Mouse (Mus musculus) yolk sac, embryonic 10.5 days (tissue): ENCODE measurements at regions not wholly inside any gene's neighbourhood (a gene's known extent, or its start where the extent isn't known, plus 50 kb on each side); places are given as distances from the start of the nearest gene placed in this dataset.

ENCODE experiments used
- DNase-seq: peaks from one replicate; pipeline ENCODE4 v3.0.0-alpha.2; 2017; ENCODE audit warnings: low spot score

DNA sequence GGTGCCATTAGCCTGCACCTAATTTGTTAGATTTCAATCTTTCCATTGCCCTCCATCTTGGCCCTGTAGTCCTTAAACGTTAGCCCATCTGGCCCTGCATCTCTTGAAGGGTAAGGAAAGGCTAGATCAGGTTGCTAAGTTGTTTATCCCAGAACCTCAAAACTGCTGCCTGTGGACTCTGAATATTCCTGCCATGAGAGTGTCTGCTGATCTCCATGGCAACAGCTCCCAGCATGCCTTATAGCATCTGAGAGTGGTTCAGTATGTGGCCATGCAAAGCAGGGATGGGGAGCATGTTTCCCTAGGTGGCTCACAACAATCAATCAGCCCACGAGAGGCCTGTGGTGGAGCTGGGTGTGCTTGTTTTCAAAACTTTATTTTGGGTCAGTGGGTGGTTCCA, 346.3 kb downstream of the Rps24 start:
- no peak for DNase-seq

GRCm38 (mm10) chr14:24838219-24838618, 351.3 kb downstream of the Rps24 start:
- DNase-seq: no peak

DNA sequence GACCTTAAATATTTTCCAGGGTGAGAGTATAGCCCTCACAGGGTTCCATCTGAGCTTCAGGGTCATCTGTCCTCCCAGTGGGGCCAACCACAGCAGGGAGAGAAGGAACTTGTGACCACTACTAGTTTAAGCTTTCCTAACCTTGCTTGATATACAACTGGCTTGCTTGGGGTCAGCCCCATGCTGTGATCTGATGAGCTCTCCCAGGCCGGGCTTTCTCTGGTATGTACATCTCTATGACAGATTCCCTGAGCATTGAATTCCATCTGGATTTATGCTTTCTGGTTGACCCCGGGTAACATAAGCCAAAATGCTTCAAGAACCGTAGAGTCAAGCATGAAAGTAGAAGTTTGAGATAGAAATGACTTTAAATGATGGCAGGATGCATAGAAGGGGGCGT, 352.1 kb downstream of the Rps24 start:
- DNase-seq: no peak

- DNase-seq: no peak
Observed at GRCm38 (mm10) chr14:24841715-24842496, 355.0 kb downstream of the Rps24 start.

- no peak for DNase-seq
Observed at GRCm38 (mm10) chr14:24843626-24844025, 356.7 kb downstream of the Rps24 start.

DNA sequence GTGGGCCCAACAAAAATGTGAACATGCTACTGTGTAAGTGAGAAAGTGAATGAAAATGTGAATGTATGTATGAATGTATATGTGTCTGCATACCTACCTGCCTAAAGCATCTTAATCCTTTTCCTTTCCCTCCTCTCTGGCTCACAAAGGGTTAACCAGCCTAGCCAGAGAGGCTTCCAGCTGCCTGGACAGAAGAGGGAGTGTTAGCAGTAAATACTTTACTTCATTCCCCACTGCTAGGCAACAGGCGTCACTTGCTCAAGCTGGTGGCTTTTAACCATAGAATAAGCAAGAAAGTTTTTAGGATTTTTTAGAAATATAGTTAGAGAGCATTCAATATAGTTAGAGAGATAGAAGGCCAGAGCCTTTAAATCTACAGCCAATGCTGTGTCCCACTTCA, 363.6 kb downstream of the Rps24 start:
- no peak for DNase-seq

GRCm38 (mm10) chr14:24854459-24854858, 367.5 kb downstream of the Rps24 start:
- DNase-seq: no peak

DNA sequence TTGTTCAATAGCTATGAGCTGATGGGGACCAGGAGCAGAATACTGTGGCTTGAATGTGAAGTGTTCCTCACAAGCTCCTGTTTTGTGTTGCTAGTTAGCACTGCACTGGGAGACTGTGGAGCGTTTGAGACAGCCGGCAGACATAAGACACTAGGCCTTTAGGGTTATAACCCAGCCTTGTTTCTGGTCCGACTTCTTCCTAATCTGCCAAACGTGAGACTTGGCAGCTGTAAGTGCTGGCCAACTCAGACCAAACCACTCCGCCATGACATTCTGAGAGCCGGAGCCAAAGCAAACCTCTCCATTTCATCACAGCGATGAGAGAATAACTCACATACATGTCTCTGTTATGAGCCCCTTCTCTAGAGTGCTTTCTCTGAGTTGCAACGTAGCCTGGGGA, 375.2 kb downstream of the Rps24 start:
- DNase-seq: no peak

GRCm38 (mm10) chr14:24862661-24863060, 375.7 kb downstream of the Rps24 start:
- no peak for DNase-seq

GRCm38 (mm10) chr14:24863116-24863515, 376.2 kb downstream of the Rps24 start:
- no peak for DNase-seq

- DNase-seq: no peak
Observed at GRCm38 (mm10) chr14:24865579-24866230, 378.8 kb downstream of the Rps24 start.

GRCm38 (mm10) chr14:24867816-24868215, 380.9 kb downstream of the Rps24 start:
- DNase-seq: no peak

DNA sequence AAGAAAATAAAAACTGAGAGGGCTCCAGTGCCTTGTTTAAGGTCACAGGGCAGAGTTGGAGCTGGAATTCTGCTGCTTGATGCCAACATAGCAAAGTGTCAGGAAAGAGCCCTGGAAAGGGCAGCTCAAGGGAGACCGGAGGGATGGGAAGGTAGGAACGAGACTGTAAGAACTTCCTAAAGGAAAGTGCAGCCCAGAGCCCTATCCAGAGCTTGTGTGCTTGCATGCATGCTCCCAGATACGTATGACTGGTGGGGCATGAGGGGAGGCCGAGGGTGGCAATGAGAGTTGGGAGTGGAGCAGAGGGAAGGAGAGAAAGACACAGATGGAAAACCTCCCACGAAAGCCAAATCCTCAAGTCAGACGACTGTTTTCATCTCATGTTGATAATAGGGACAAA, 381.8 kb downstream of the Rps24 start:
- DNase-seq: no peak

DNA sequence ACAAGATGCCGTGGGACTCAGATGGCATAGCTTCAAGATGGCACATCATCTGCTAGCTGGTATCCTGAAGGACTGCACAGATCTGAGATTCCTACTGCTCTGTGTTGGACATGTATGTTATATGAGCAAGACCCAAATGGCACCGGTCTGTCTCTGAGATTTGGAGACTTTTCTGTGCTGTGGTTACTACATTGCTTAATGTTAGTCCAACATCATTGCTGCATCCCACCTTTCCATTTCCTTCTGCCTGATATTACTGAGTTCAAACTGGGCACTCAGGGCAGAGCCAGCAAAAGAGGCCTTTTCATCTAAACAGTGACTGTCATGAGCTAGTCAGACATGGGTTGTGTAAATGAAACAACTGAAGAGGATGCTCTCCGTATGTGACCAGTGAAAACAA, 383.3 kb downstream of the Rps24 start:
- DNase-seq: no peak

DNA sequence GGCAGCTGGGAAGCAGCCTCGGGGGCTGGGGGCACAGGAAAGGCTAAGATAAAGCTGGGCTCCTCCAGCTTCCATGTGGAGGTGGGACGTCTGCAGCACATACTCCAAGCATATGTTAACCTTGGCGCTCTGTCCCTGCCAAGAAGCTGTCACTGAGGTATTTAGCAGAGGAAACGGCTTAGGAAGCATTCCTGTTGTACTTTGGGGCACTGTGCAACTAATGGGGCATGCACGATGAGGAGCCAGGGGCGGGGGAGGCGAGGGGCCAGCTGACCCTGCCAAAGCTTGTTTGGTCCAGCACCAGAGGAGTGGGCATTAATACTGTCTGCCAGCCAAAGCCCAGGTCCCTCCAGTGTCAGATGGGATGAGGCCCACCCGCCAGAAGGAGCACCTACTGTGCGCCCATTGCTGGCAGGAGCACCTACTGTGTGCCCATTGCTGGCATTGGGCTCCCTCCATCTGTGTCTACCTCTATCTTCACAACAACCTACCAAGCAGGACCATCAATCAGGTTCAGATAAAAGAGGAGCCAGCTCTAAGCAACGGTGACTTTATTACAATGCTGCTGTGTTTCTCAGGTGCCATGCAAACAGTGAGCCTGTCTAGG, 384.6 kb downstream of the Rps24 start:
- no peak for DNase-seq

DNA sequence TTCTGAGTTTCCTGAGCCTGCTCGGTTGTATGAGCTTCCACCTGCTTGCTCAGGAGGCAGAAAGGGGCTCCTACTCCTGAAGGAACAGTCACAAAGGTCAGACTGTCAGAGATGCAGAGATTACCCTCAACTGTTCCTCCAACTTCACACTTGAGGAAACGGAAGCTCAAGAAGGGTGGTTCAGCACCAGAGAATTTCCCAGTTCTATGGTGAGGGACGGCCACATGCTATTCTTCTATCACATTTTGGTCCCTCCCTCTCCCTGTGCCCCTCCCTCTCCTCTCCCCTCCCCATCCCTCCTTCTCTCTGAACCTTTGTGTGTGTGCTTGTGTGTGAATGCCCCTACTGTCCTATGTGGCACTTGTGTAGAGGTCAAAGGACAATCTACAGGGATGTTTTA, 386.0 kb downstream of the Rps24 start:
- no peak for DNase-seq

- no peak for DNase-seq
Observed at GRCm38 (mm10) chr14:24873406-24873805, 386.5 kb downstream of the Rps24 start.

DNA sequence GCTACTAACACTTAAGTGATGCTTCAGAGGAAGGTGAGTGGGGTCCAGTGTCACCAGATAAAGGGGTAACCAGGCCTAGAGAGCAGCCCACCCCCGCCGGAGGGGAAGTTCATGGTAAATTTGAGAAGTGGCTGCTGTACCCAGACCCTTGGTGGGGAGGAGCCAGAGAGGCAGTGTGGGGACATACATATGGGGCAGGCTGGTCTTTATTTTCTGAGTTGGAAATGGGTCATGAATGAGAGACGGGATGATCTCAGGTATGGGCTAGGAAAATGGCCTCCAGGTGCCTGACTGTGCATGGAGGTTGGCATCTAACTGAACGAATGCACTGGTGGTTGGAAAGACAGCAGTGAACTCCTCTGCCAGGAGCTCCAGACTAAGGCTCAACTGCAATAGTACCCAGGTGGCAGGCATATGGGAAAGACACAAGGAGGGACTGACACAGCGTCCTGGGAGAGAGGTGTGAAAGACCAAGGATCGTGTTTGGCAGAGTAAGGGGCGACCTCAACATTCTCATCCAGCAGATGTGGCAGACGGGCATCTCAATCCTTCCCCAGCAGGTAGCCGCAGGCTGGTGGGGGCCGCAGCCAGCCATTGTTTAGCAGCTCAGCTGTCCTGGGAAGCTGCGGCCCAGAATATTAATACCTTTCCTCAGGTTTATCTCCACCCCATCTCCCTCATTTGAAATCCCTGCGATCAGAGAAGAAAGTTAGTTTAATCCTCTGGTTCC, 387.7 kb downstream of the Rps24 start:
- DNase-seq: no peak

DNA sequence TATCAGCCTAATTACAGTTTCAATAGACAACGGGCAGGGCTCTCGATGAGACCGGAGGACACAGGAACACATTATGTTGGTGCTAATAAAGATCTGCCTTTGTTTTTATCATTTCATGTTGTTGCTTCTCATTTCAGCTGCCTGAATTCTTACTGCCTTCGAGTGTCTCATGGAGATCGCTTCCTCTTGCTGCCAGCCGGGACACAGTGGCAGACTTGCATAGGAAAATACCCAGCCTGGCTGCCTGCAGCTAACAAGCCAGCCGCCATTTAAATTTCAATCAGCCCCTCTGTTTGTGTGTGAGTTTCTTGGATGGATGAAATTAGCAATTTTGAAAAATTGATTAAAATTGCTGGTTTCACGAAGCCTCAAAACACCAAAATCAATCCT, 388.2 kb downstream of the Rps24 start:
- no peak for DNase-seq

GRCm38 (mm10) chr14:24875934-24876333, 389.0 kb downstream of the Rps24 start:
- DNase-seq: no peak

- DNase-seq: no peak
Observed at GRCm38 (mm10) chr14:24876508-24876907, 389.6 kb downstream of the Rps24 start.

- no peak for DNase-seq
Observed at GRCm38 (mm10) chr14:24877853-24878252, 390.9 kb downstream of the Rps24 start.

DNA sequence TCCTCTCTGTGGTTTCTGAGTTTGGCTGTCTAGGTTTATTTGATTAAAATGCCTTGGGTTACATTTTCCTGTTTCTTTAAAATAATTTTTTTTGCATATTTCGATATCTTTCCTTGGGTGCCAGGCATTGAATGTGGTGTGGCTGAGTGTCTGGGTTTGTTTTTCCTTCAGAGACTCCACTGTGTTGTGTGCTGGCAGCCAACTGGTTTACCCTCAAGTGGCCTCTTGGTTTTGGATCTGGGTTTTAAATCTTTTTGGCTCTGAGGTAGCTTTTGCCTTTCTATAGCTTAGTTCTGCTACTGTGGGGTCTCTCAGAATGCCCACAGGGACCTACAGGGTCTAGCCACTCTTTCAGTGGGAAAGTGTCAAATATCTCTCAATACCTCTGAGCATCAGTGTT, 399.2 kb downstream of the Rps24 start:
- no peak for DNase-seq
